Mouse (Mus musculus): ENCODE results near the gene Kcnn3. TPM values are rescaled to one million over a fixed set of nuclear protein-coding genes. Genes with fewer than 3 reads are reported as not detected.

Kcnn3 gene
- total and polyA plus RNA-seq, 2 experiments from 2014 or later = 7.3 to 23.3 TPM

DNA sequence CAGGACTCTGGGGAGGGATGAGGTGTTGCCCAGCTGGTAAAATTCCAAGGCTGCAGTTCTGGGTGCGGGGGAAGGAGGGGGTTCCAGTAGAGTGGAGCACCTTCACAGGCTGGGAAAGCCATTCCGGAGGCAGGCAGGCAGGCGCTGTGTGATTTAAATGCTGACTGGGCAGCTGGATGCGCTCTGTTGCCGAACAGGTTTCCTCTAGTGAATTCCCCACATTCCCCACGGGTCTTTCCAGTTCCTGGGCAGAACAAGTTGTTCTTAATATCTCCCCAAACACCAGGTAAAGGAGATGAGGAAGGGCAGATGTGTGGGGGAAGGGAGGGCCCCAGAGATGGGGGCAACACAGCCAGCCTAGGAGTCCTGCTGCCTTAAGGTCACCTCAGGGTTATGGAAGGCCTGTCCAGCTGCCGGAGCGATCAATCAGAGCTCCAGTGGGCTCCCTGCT is 27.2 kb upstream of the Kcnn3 start:
- no peak for TF ChIP-seq CTCF (IDR thresholded peaks at IDR 0.05)
- Histone ChIP-seq H3K9me3 (ENCODE audit: low read length) (no peaks in the 10 kb centered on the region), H3K4me1 (ENCODE audit: insufficient read depth, low read length) (no peaks in the 10 kb centered on the region), H3K9ac (replicated peaks; ENCODE audit: low read length, poor library complexity, severe bottlenecking) (no peak overlapping the region), H3K4me3 (ENCODE audit: low read depth, low read length) (no peak overlapping the region), H3K36me3 (ENCODE audit: insufficient read depth, low read length) (no peaks in the 10 kb centered on the region), H3K27ac (ENCODE audit: low read depth, low read length) (no peak overlapping the region), H3K27me3 (ENCODE audit: insufficient read depth, low read length) (no peaks in the 10 kb centered on the region; the same call in 1 of the 2 replicates), H3K4me2 (ENCODE audit: low read depth, low read length, poor library complexity, severe bottlenecking) (no peak overlapping the region)
- ATAC-seq (ENCODE audit: low FRiP score) (no peak), DNase-seq (ENCODE audit: low spot score) (no peak)
- 42% methylated on average over 8 of the region's 8 CpGs for WGBS

- Histone ChIP-seq H3K36me3 (ENCODE audit: insufficient read depth, low read length) (no peaks in the 10 kb centered on the region), H3K27ac (ENCODE audit: low read depth, low read length) (no peak overlapping the region), H3K9me3 (ENCODE audit: low read length) (no peaks in the 10 kb centered on the region), H3K4me1 (ENCODE audit: insufficient read depth, low read length) (no peaks in the 10 kb centered on the region), H3K27me3 (ENCODE audit: insufficient read depth, low read length) (no peaks in the 10 kb centered on the region; the same call in 1 of the 2 replicates), H3K9ac (replicated peaks; ENCODE audit: low read length, poor library complexity, severe bottlenecking) (no peak overlapping the region), H3K4me2 (ENCODE audit: low read depth, low read length, poor library complexity, severe bottlenecking) (no peak overlapping the region), H3K4me3 (ENCODE audit: low read depth, low read length) (no peak overlapping the region)
- ATAC-seq (ENCODE audit: low FRiP score) = no peak
- no peak for DNase-seq (ENCODE audit: low spot score)
- TF ChIP-seq CTCF (IDR thresholded peaks at IDR 0.05) = peak; percentile 53
- WGBS = 86% methylated on average over 5 of the region's 5 CpGs
Measured at GRCm38 (mm10) chr3:89494630-89495029, 25.3 kb upstream of the Kcnn3 start.

DNA sequence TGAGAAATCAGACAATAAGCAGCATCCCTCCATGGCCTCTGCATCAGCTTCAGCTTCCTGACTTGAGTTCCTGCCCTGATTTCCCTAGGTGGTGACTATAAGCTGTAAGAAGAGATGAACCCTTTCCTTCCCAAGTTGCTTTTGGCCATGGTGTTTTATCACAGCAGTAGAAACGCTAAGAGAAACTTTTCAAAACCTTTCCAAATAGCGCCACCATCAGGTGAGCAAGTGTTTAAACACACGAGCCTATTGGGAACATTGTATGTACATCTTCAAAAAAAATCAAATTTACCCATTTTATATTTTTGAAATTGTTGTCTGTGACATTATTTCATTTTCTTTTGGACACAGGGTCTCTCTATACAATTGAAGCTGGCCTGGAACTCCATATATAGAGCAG is 23.6 kb upstream of the Kcnn3 start:
- Histone ChIP-seq H3K4me2 (ENCODE audit: low read depth, low read length, poor library complexity, severe bottlenecking) (no peak overlapping the region), H3K9me3 (ENCODE audit: low read length) (no peaks in the 10 kb centered on the region), H3K4me1 (ENCODE audit: insufficient read depth, low read length) (no peaks in the 10 kb centered on the region), H3K9ac (replicated peaks; ENCODE audit: low read length, poor library complexity, severe bottlenecking) (no peak overlapping the region), H3K4me3 (ENCODE audit: low read depth, low read length) (no peak overlapping the region), H3K27ac (ENCODE audit: low read depth, low read length) (no peak overlapping the region), H3K27me3 (ENCODE audit: insufficient read depth, low read length) (no peaks in the 10 kb centered on the region), H3K36me3 (ENCODE audit: insufficient read depth, low read length) (no peaks in the 10 kb centered on the region)
- WGBS = 69% methylated on average over 3 of the region's 3 CpGs
- DNase-seq (ENCODE audit: low spot score) = no peak
- ATAC-seq (ENCODE audit: low FRiP score) = no peak
- no peak; the same call in 1 of the 2 replicates for TF ChIP-seq CTCF (IDR thresholded peaks at IDR 0.05)

DNA sequence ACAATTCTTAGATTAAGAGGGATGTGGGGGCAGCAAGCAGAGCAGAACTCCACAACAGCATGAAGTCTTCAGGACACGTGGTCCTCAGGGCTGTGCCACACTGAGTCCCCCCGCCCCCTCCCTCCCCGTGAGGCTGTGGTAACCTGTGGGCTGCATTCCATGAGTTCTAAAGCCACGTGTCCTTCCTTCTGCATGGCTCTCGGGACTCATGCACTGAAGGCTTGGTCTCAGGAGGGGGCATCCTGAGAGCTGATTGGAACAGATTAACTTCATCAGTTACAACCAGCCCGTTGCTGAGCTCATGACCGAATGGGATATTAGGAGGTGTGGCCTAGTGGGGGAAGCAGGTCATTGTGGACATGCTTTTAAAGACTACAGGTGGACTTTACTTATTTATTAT is 20.3 kb upstream of the Kcnn3 start:
- Histone ChIP-seq H3K27me3 (ENCODE audit: insufficient read depth, low read length) (no peaks in the 10 kb centered on the region), H3K9me3 (ENCODE audit: low read length) (no peaks in the 10 kb centered on the region), H3K27ac (ENCODE audit: low read depth, low read length) (no peak overlapping the region), H3K4me3 (ENCODE audit: low read depth, low read length) (no peak overlapping the region), H3K4me1 (ENCODE audit: insufficient read depth, low read length) (no peaks in the 10 kb centered on the region), H3K9ac (replicated peaks; ENCODE audit: low read length, poor library complexity, severe bottlenecking) (no peak overlapping the region), H3K4me2 (ENCODE audit: low read depth, low read length, poor library complexity, severe bottlenecking) (no peak overlapping the region), H3K36me3 (ENCODE audit: insufficient read depth, low read length) (no peaks in the 10 kb centered on the region)
- no peak for TF ChIP-seq CTCF (IDR thresholded peaks at IDR 0.05)
- 45% methylated on average over 7 of the region's 7 CpGs for WGBS
- DNase-seq (ENCODE audit: low spot score) (no peak), ATAC-seq (ENCODE audit: low FRiP score) (no peak)

- no peaks in the 10 kb centered on the region for H3K4me1 ChIP-seq (ENCODE audit: insufficient read depth, low read length)
- no peaks in the 10 kb centered on the region for H3K36me3 ChIP-seq (ENCODE audit: insufficient read depth, low read length)
- no peak overlapping the region for H3K27ac ChIP-seq (ENCODE audit: low read depth, low read length)
- DNase-seq (ENCODE audit: low spot score) (no peak), ATAC-seq (ENCODE audit: low FRiP score) (no peak)
- H3K9ac ChIP-seq (replicated peaks; ENCODE audit: low read length, poor library complexity, severe bottlenecking) = no peak overlapping the region
- H3K9me3 ChIP-seq (ENCODE audit: low read length) = no peaks in the 10 kb centered on the region
- no peak overlapping the region for H3K4me3 ChIP-seq (ENCODE audit: low read depth, low read length)
- peak; percentile 42 for TF ChIP-seq CTCF (IDR thresholded peaks at IDR 0.05)
- H3K27me3 ChIP-seq (ENCODE audit: insufficient read depth, low read length) = no peaks in the 10 kb centered on the region
- H3K4me2 ChIP-seq (ENCODE audit: low read depth, low read length, poor library complexity, severe bottlenecking) = no peak overlapping the region
Measured at GRCm38 (mm10) chr3:89501486-89501885, 18.5 kb upstream of the Kcnn3 start.

- no peak for TF ChIP-seq CTCF (IDR thresholded peaks at IDR 0.05)
- Histone ChIP-seq H3K4me2 (ENCODE audit: low read depth, low read length, poor library complexity, severe bottlenecking) (no peak overlapping the region), H3K27me3 (ENCODE audit: insufficient read depth, low read length) (no peaks in the 10 kb centered on the region), H3K4me1 (ENCODE audit: insufficient read depth, low read length) (no peaks in the 10 kb centered on the region), H3K4me3 (ENCODE audit: low read depth, low read length) (no peak overlapping the region), H3K27ac (ENCODE audit: low read depth, low read length) (no peak overlapping the region), H3K36me3 (ENCODE audit: insufficient read depth, low read length) (no peaks in the 10 kb centered on the region), H3K9ac (replicated peaks; ENCODE audit: low read length, poor library complexity, severe bottlenecking) (no peak overlapping the region), H3K9me3 (ENCODE audit: low read length) (no peaks in the 10 kb centered on the region)
- 83% methylated on average over 7 of the region's 7 CpGs for WGBS
- DNase-seq (ENCODE audit: low spot score) = no peak
- no peak for ATAC-seq (ENCODE audit: low FRiP score)
Measured at GRCm38 (mm10) chr3:89502551-89502950, 17.4 kb upstream of the Kcnn3 start.
